Mouse (Mus musculus): ENCODE results near the gene Abca5. TPM values are rescaled to one million over a fixed set of nuclear protein-coding genes. Genes with fewer than 3 reads are reported as not detected.
"Not testable (repeated sequence)": the region's sequence is repeated elsewhere in the genome, so short reads cannot be mapped to it uniquely, and the experiment has no call there.

Abca5 gene
- total RNA-seq (2021) = 8.7 and 10.9 TPM in 2 replicates
- long read RNA-seq, experiment 1, partial matches to known transcripts = 0 of 1 reads
- long read RNA-seq, experiment 1, other reads (novel, unspliced or antisense) = 0 of 1 reads
- long read RNA-seq, experiment 2, partial matches to known transcripts = 0 of 1 reads
- long read RNA-seq, experiment 2, other reads (novel, unspliced or antisense) = 1 of 1 reads

- DNase-seq = peak; percentile 95
Observed at GRCm38 (mm10) chr11:110337289-110338245, at the start of gene Abca5. Gene Abca5, minus strand, starts transcription at chr11:110337716.

- no peak for DNase-seq
Observed at GRCm38 (mm10) chr11:110385487-110385886, 48.0 kb upstream of the Abca5 start.

GRCm38 (mm10) chr11:110380310-110380668 lies 42.8 kb upstream of the Abca5 start:
- DNase-seq = no peak

GRCm38 (mm10) chr11:110379661-110380309 lies 42.3 kb upstream of the Abca5 start:
- DNase-seq = peak; percentile 74

- DNase-seq = no peak
Observed at GRCm38 (mm10) chr11:110374036-110374435, 36.5 kb upstream of the Abca5 start.

- DNase-seq = no peak
Observed at GRCm38 (mm10) chr11:110372266-110372954, 34.9 kb upstream of the Abca5 start.

- DNase-seq = no peak
Observed at GRCm38 (mm10) chr11:110371827-110372226, 34.3 kb upstream of the Abca5 start.

- DNase-seq = no peak
Observed at GRCm38 (mm10) chr11:110369312-110370019, 31.9 kb upstream of the Abca5 start.

- DNase-seq = no peak
Observed at GRCm38 (mm10) chr11:110367638-110368037, 30.1 kb upstream of the Abca5 start.

GRCm38 (mm10) chr11:110366902-110367301 lies 29.4 kb upstream of the Abca5 start:
- DNase-seq = no peak

GRCm38 (mm10) chr11:110365016-110365415 lies 27.5 kb upstream of the Abca5 start:
- peak; percentile 74 for DNase-seq

- DNase-seq = peak; percentile 36
Observed at GRCm38 (mm10) chr11:110357756-110358551, 20.4 kb upstream of the Abca5 start.

- DNase-seq = not testable (repeated sequence)
Observed at GRCm38 (mm10) chr11:110355131-110355530, 17.6 kb upstream of the Abca5 start.

GRCm38 (mm10) chr11:110354261-110354660 lies 16.7 kb upstream of the Abca5 start:
- DNase-seq = no peak

- DNase-seq = no peak
Observed at GRCm38 (mm10) chr11:110348170-110348569, 10.7 kb upstream of the Abca5 start.

- no peak for DNase-seq
Observed at GRCm38 (mm10) chr11:110347768-110348167, 10.3 kb upstream of the Abca5 start.

GRCm38 (mm10) chr11:110336814-110337288 lies 665 bp downstream of the Abca5 start:
- DNase-seq = peak; percentile 47

GRCm38 (mm10) chr11:110330093-110330492 lies 7.4 kb downstream of the Abca5 start:
- no peak for DNase-seq

- no peak for DNase-seq
Observed at GRCm38 (mm10) chr11:110322266-110322665, 15.2 kb downstream of the Abca5 start.

GRCm38 (mm10) chr11:110306475-110307168 lies 30.9 kb downstream of the Abca5 start:
- DNase-seq = no peak

Measured in adrenal gland, postnatal 14 days (tissue).